Mouse (Mus musculus): Measurements from ENCODE around the gene Nxpe4. TPM values are rescaled to one million over a fixed set of nuclear protein-coding genes. Genes with fewer than 3 reads are reported as not detected.

Gene Nxpe4
- polyA plus RNA-seq, 1 experiment from 2014 or later = 7.4 TPM

DNA sequence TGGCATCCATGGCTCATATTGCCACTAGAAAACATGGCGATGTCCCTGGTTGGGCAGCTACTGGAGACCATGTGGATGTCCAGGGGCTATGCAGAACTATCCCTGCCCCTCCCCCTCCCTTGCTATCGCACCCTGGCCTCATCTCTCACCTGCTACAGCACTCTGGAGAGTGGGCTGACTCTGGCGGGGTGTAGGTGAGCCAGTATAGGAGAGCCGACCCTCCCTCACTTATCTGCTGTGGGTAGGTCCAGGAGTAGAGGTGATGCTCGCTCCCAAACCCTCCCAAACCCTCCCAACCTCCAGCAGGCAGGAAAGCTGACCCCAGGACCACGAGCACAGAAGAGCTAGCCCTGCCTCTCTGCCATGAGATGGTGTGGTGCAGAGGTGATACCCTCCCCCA lies 27.0 kb downstream of the Nxpe4 start:
- peak; percentile 29; the same call in 1 of the 2 replicates for ATAC-seq (ENCODE audit: insufficient number of reproducible peaks, low FRiP score, low TSS enrichment, low read depth)
- no peak overlapping the region for H3K27ac ChIP-seq (replicated peaks)

GRCm38 (mm10) chr9:48197458-48197884 lies 35.6 kb downstream of the Nxpe4 start:
- H3K4me3 ChIP-seq (replicated peaks) = no peak overlapping the region
- H3K27me3 ChIP-seq = no peaks in the 10 kb centered on the region
- no peaks in the 10 kb centered on the region for H3K4me1 ChIP-seq
- H3K9me3 ChIP-seq (replicated peaks) = no peaks in the 10 kb centered on the region
- no peak overlapping the region for H3K9ac ChIP-seq
- no peak overlapping the region for H3K27ac ChIP-seq (replicated peaks)
- H3K4me2 ChIP-seq (replicated peaks) = no peak overlapping the region
- WGBS = 51% methylated on average over 12 of the region's 12 CpGs
- no peak for ATAC-seq (ENCODE audit: insufficient number of reproducible peaks, low FRiP score, low TSS enrichment, low read depth)
- H3K36me3 ChIP-seq = no peaks in the 10 kb centered on the region

More for the DNA sequence above, 27.0 kb downstream of the Nxpe4 start:
- H3K9ac ChIP-seq = no peak overlapping the region
- no peaks in the 10 kb centered on the region for H3K36me3 ChIP-seq
- no peak overlapping the region for H3K4me3 ChIP-seq (replicated peaks)
- H3K27me3 ChIP-seq = no peaks in the 10 kb centered on the region
- H3K9me3 ChIP-seq (replicated peaks) = no peaks in the 10 kb centered on the region
- H3K4me2 ChIP-seq (replicated peaks) = no peak overlapping the region
- 85% methylated on average over 6 of the region's 6 CpGs for WGBS
- no peaks in the 10 kb centered on the region for H3K4me1 ChIP-seq

GRCm38 (mm10) chr9:48210970-48211369 lies 49.1 kb downstream of the Nxpe4 start:
- 90% methylated on average over 6 of the region's 6 CpGs for WGBS
- Histone ChIP-seq H3K36me3 (no peaks in the 10 kb centered on the region), H3K4me1 (0 out of 2 replicates have a peak, but pooled peaks cover 4% of the 10 kb centered on the region), H3K9me3 (replicated peaks) (no peaks in the 10 kb centered on the region), H3K27me3 (no peaks in the 10 kb centered on the region), H3K9ac (no peak overlapping the region), H3K4me3 (replicated peaks) (no peak overlapping the region), H3K27ac (replicated peaks) (no peak overlapping the region), H3K4me2 (replicated peaks) (no peak overlapping the region)
- ATAC-seq (ENCODE audit: insufficient number of reproducible peaks, low FRiP score, low TSS enrichment, low read depth) = no peak

GRCm38 (mm10) chr9:48211912-48212311 lies 50.1 kb downstream of the Nxpe4 start:
- no peak overlapping the region for H3K27ac ChIP-seq (replicated peaks)
- 85% methylated on average over 5 of the region's 5 CpGs for WGBS
- H3K4me1 ChIP-seq = 0 out of 2 replicates have a peak, but pooled peaks cover 4% of the 10 kb centered on the region
- H3K4me3 ChIP-seq (replicated peaks) = no peak overlapping the region
- no peaks in the 10 kb centered on the region for H3K9me3 ChIP-seq (replicated peaks)
- no peak overlapping the region for H3K4me2 ChIP-seq (replicated peaks)
- ATAC-seq (ENCODE audit: insufficient number of reproducible peaks, low FRiP score, low TSS enrichment, low read depth) = no peak
- no peaks in the 10 kb centered on the region for H3K36me3 ChIP-seq
- no peak overlapping the region for H3K9ac ChIP-seq
- no peaks in the 10 kb centered on the region for H3K27me3 ChIP-seq

- Histone ChIP-seq H3K9me3 (replicated peaks) (no peaks in the 10 kb centered on the region), H3K9ac (no peak overlapping the region), H3K4me3 (replicated peaks) (no peak overlapping the region), H3K4me2 (replicated peaks) (no peak overlapping the region), H3K27me3 (no peaks in the 10 kb centered on the region), H3K36me3 (no peaks in the 10 kb centered on the region), H3K27ac (replicated peaks) (no peak overlapping the region), H3K4me1 (0 out of 2 replicates have a peak, but pooled peaks cover 4% of the 10 kb centered on the region)
- 85% methylated on average over 9 of the region's 9 CpGs for WGBS
- no peak for ATAC-seq (ENCODE audit: insufficient number of reproducible peaks, low FRiP score, low TSS enrichment, low read depth)
These were observed 52.9 kb downstream of the Nxpe4 start for GRCm38 (mm10) chr9:48214751-48215150.

DNA sequence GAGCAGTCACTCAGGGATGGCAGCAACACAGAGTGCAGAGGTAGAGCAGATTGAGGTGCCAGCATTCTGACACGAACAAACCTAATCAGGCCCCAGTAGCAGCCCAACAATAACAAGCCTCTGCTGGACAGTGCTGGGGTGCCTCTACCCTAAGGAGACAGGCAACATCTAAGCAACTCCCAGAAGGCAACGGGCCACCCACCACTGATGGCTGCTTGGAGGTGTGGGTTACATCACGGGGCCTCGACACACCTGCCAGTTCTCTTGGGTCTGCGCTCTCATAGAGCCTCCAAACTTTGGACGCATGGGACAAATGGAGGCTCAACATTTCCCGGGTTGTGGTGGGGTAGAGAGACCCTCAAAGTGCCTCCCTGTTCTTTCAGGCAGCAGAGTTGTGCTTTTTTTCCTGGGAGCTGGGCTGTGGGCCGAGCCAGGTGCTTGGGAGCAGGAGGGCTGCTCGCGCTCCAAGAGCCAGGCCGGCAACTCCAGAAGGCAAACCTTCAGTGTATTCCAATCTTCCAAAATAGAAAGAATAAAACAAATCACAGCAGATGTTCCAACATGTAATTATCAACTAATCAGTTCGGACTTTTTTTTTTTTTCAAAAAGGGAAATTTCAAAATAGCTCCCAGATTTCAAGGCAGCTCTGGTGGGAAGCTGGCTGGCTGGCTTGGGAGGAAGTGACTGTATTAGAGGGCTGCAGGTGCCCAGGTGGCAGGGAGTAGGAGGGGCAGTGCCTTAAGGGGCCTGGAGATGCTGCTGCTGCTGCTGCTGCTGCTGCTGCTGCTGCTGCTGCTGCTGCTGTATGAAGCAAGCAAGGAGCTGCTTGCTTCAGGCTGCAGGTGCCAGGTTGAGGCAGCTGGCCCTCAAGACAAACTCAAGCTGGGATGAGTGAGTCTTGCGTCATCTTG lies 54.5 kb downstream of the Nxpe4 start:
- H3K4me3 ChIP-seq (replicated peaks) = no peak overlapping the region
- WGBS = 62% methylated on average over 13 of the region's 13 CpGs
- 0 out of 2 replicates have a peak, but pooled peaks cover 4% of the 10 kb centered on the region for H3K4me1 ChIP-seq
- H3K4me2 ChIP-seq (replicated peaks) = no peak overlapping the region
- no peaks in the 10 kb centered on the region for H3K36me3 ChIP-seq
- no peak overlapping the region for H3K9ac ChIP-seq
- no peak; the same call in 1 of the 2 replicates for ATAC-seq (ENCODE audit: insufficient number of reproducible peaks, low FRiP score, low TSS enrichment, low read depth)
- no peak overlapping the region for H3K27ac ChIP-seq (replicated peaks)
- H3K9me3 ChIP-seq (replicated peaks) = no peaks in the 10 kb centered on the region
- no peaks in the 10 kb centered on the region for H3K27me3 ChIP-seq

DNA sequence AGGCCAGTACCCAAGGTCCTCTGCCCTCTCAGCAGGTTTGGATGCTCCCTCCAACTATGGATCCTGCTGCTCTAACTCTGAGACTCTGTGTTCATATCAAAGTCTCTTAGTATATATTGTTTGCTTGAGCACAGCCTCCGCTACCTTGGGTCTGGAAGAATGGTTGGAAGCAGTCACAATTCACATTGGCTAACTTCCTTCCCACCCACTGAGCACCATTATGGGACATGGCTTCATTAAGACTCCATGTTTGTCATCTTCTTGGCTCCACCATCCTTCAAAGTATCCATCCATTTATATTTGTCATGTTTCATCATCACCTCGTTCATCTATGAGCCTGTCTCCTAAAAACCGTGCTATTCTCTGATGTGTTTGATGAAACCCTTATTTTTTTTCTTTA lies 68.9 kb downstream of the Nxpe4 start:
- Histone ChIP-seq H3K36me3 (no peaks in the 10 kb centered on the region), H3K4me1 (no peaks in the 10 kb centered on the region), H3K27me3 (no peaks in the 10 kb centered on the region), H3K4me2 (replicated peaks) (no peak overlapping the region), H3K9ac (no peak overlapping the region), H3K27ac (replicated peaks) (no peak overlapping the region), H3K9me3 (replicated peaks) (no peaks in the 10 kb centered on the region), H3K4me3 (replicated peaks) (no peak overlapping the region)
- no peak for ATAC-seq (ENCODE audit: insufficient number of reproducible peaks, low FRiP score, low TSS enrichment, low read depth)
- WGBS = 88% methylated on average over 3 of the region's 3 CpGs

DNA sequence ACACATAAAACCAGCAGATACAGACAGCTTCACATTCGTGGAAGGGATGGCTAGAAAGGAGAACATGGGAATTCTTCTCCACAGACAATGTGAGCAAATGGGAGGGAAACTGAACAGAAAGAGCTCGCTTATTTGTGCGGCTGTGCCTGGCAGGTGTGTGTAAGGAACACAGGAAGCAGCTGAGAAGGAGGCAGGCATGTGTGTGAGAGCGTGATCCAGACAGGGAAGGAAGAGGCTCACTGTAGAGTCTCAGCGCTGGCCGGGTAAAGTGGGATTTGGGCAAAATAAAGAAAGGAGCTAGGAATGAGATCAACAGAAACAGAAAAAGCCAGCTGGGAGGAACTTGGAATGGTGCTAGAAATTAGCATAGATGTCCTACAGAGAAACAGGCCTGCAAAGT lies 74.6 kb downstream of the Nxpe4 start:
- ATAC-seq (ENCODE audit: insufficient number of reproducible peaks, low FRiP score, low TSS enrichment, low read depth) = no peak
- H3K9me3 ChIP-seq (replicated peaks) = no peaks in the 10 kb centered on the region
- no peak overlapping the region for H3K4me3 ChIP-seq (replicated peaks)
- 68% methylated on average over 6 of the region's 6 CpGs for WGBS
- H3K27me3 ChIP-seq = no peaks in the 10 kb centered on the region
- no peak overlapping the region for H3K4me2 ChIP-seq (replicated peaks)
- H3K9ac ChIP-seq = no peak overlapping the region
- no peaks in the 10 kb centered on the region for H3K36me3 ChIP-seq
- H3K4me1 ChIP-seq = no peaks in the 10 kb centered on the region
- H3K27ac ChIP-seq (replicated peaks) = no peak overlapping the region

GRCm38 (mm10) chr9:48238153-48238755 lies 76.4 kb downstream of the Nxpe4 start:
- Histone ChIP-seq H3K9me3 (replicated peaks) (no peaks in the 10 kb centered on the region), H3K36me3 (no peaks in the 10 kb centered on the region), H3K4me2 (replicated peaks) (no peak overlapping the region), H3K27ac (replicated peaks) (no peak overlapping the region), H3K9ac (no peak overlapping the region), H3K27me3 (no peaks in the 10 kb centered on the region), H3K4me3 (replicated peaks) (no peak overlapping the region), H3K4me1 (no peaks in the 10 kb centered on the region)
- 82% methylated on average over 9 of the region's 9 CpGs for WGBS
- ATAC-seq (ENCODE audit: insufficient number of reproducible peaks, low FRiP score, low TSS enrichment, low read depth) = no peak

GRCm38 (mm10) chr9:48239461-48239860 lies 77.6 kb downstream of the Nxpe4 start:
- Histone ChIP-seq H3K4me3 (replicated peaks) (no peak overlapping the region), H3K9me3 (replicated peaks) (no peaks in the 10 kb centered on the region), H3K36me3 (no peaks in the 10 kb centered on the region), H3K27me3 (no peaks in the 10 kb centered on the region), H3K9ac (no peak overlapping the region), H3K27ac (replicated peaks) (no peak overlapping the region), H3K4me1 (no peaks in the 10 kb centered on the region), H3K4me2 (replicated peaks) (no peak overlapping the region)
- 91% methylated on average over 5 of the region's 5 CpGs for WGBS
- ATAC-seq (ENCODE audit: insufficient number of reproducible peaks, low FRiP score, low TSS enrichment, low read depth) = no peak

- H3K27ac ChIP-seq (replicated peaks) = no peak overlapping the region
- no peak overlapping the region for H3K4me2 ChIP-seq (replicated peaks)
- WGBS = 66% methylated on average over 5 of the region's 5 CpGs
- H3K36me3 ChIP-seq = no peaks in the 10 kb centered on the region
- H3K9me3 ChIP-seq (replicated peaks) = no peaks in the 10 kb centered on the region
- ATAC-seq (ENCODE audit: insufficient number of reproducible peaks, low FRiP score, low TSS enrichment, low read depth) = no peak
- no peaks in the 10 kb centered on the region for H3K27me3 ChIP-seq
- H3K4me1 ChIP-seq = no peaks in the 10 kb centered on the region
- H3K9ac ChIP-seq = no peak overlapping the region
- H3K4me3 ChIP-seq (replicated peaks) = no peak overlapping the region
These were observed 78.6 kb downstream of the Nxpe4 start for GRCm38 (mm10) chr9:48240431-48240830.
